Mouse (Mus musculus): Measurements from ENCODE around the gene Stk32c.

The Stk32c gene

DNA sequence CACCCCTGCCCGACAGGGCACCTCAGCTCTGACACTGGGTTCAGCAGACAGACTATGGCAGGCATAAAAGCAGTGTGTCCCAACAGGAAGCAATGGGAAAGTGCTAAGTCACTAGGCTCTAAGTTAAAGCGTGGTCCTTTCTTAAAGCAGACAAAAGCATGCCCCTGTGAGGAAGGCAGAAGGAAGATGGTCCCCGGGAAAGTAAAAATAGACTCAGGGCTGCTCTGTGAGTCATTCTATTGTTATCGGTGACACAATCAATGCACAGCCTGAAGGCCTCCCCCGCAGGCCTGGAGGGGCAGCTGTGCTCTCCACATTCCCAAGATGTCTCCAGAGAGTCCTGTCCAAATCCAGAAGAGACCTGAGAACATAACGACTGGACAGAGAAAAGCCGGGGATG lies 67.2 kb downstream of the Stk32c start:
- DNase-seq (ENCODE audit: low spot score in 2 of 2): no peak

DNA sequence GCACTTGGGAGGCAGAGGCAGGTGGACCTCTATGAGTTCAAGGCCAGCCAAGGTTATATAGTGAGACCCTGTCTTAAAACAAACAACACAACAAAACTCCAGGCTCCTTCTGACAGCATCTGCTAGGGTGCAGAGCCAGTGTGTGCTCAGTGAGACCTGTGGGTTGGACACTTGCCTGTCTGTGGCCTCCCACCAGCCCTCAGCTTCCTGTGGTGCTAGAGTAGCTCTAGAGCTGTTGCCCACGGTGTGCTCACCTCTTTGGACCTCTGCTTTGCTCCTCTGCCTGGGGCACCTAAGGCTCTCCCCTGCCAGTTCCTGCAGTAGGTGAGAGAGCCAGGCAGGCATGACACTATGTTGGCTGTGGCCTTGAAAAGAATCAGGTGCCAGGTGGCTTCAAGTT lies 69.3 kb downstream of the Stk32c start:
- DNase-seq (ENCODE audit: low spot score in 2 of 2): no peak

DNA sequence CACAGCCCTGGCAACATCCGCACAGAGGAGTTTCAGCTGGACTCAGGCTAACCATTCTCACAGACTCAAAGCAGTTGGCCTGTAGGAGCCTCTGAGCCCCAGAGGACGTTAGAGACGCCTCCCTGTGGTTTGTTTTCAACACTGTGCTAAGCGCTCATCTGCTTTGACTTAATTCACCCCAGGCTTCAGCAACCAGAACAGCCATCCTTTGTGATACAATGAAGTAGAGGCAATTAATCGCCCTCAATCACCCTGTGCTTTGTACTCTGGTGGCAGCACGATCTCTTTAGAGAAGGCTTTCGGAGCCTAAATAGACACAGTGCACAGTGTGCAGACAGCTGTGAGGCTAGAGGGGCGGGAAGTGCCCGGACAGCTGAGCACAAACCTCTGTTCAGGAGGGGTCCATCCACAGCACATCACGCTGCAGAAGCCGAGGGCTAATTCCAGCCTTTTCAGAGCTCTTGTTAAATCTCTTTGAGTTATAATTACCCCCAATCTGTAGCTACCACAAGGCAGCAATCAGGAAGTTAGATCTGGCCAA lies 73.1 kb downstream of the Stk32c start:
- no peak for DNase-seq (ENCODE audit: low spot score in 2 of 2)

DNA sequence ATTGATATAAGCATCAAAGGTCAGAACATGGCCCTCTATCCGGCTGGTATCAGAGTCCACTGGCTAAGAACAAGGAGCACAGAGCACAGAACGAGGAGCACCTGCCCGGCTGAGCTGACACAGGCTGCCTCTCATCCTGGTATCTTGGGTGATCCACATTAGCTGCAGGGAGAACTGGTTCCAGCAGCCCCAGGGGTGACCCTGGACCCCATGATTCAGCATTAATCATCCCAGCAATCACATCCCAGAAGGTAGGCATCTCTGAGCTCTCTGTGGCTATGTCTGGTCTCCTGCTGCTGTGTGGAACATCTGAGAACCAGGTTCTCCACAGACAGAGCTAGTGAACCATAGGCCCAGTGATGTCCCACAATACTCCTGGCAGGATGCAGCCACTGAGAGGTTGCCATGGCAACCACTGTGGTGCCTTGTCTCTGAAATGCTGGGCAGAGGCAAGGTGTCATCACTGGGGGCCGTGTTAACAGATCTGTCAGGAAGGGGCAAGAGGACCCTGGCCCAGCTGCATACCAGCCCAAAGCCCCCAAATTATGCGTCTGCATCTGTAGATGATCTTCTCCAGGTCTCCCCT lies 76.1 kb downstream of the Stk32c start:
- DNase-seq (ENCODE audit: low spot score in 2 of 2): no peak

DNA sequence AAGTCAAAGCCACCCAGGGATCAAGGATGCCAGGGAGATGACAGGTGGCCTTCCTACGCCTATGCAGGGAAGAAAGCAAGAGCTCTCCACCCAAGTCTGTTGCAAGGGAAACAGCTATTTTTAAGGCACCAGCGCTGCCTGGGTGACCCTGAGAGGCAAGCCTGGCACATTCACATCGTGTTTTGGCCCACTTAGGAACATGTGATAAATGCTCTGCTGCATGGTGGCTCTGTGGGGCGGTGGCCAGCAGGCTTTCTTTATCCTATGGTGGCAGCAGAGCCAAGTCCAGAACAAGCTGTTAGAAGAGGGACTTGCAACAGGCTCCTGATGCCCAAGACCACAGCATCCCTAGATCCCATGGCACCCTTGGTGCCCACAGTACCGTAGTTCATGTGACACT lies 77.9 kb downstream of the Stk32c start:
- DNase-seq (ENCODE audit: low spot score in 2 of 2): no peak

DNA sequence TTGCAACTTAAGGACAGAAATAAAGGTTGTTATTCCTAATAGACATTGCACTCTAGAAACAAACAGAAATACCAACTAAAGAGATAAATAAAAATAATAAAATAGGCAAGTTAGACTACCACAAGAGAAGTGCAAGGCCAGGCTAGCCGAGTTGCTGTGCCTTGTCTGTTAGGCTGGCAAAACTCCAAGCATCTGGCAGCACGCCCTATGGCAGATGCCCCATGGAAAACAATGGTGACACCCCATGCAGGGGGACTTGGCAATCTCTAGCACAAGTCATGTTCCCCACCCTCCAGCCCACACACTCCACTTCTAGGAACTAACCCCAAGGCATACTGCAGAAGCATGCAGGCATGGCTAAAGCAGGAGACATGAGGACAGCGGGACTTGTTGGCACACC lies 79.7 kb downstream of the Stk32c start:
- peak in 1 of 2 experiments; percentile 29 for DNase-seq (ENCODE audit: low spot score in 2 of 2)

DNA sequence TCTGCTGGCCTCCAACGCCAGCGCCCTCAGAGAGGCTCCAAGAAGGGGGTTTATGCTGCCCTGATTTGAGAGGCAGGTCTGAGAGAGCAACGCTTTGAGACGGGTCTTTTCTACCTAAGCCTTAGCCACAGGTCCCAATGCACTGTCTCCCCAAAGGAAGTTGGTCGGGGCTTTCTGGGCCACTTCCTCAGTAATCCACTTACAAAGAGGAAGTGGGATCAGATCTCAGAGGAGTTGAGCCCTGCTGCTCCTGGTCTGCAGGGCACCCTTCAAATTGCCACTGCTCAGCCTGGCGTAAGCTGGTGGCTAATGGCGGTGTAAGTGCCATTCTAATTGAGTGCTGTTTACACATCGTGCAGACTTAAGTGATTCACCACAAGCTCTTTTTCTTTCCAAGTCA lies 81.6 kb downstream of the Stk32c start:
- no peak for DNase-seq (ENCODE audit: low spot score in 2 of 2)

DNA sequence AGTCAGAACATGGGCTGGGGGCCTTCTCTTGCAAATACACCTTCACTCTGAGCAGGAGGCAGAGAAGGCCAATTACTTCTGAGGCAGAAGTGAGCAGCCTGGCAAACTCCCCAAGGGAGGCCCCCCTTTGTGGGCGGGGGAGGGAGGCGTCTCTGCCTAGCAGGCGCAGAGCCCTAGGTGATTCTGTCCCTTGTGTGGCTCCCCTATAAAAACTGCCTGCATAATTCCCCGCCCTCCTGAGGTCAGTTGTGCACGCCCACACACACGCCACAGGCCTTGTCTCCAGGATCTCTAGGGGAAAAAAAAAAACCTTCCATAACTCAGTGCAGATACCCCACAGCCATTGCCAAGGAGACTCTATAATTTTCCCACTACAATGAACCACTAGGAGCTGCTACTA lies 82.7 kb downstream of the Stk32c start:
- no peak for DNase-seq (ENCODE audit: low spot score in 2 of 2)

DNA sequence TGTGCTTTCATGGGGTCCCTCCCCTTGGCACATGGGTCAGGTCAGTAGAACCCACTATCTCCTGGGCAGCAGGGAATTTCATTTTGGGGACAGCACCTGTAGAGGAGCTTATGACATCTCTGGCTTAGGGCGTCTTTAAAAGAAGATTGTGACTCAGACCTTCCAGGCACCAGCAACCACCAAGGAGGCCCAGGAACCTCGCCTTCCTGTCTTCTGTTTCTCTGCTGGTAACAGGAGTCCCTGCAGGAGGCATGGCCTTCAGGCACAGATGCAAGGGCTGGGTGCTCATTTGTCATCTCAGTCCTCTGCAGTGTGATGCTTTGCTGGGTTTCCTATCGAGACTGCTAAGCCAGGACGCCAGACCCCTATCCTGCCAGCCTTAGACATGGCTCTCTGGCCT lies 84.1 kb downstream of the Stk32c start:
- DNase-seq (ENCODE audit: low spot score in 2 of 2): no peak

DNA sequence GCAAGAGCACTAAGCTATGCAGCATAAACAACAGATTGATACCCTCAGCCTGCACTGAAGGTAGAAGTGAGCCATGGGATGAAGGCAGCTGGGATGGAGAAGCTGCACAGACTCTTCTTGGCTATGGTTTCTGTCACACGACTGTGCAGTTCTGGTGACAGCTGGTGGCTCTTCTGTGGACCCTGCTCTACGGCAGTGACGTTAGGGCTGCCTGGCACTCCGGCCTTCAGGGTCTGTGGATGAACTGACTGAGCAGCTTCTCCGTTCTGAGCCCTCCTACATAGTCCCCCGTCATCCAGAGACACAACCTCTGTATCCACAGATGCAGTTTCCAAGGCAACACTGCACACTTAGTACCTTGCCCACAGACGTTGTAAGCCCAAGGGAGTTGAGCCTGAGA lies 86.6 kb downstream of the Stk32c start:
- no peak for DNase-seq (ENCODE audit: low spot score in 2 of 2)

DNA sequence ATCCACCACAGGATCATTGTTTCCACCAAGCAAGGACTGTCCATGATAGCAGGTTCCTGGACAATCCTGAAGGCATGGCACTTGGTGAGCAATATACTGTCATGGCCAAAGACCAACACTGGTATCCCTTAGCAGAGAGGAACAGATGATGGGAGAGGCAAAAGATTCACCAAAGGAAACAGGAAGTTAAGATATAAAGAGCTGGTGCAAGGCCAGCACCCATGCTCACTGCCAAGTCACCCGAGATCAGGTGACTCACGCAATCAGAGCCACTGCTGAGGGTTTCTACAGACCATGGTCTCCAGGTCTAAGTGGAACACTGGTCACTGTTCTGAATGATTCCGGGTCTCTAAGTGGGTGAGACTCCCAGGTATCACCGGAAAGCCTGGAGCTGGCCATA lies 87.2 kb downstream of the Stk32c start:
- DNase-seq (ENCODE audit: low spot score in 2 of 2): no peak

DNA sequence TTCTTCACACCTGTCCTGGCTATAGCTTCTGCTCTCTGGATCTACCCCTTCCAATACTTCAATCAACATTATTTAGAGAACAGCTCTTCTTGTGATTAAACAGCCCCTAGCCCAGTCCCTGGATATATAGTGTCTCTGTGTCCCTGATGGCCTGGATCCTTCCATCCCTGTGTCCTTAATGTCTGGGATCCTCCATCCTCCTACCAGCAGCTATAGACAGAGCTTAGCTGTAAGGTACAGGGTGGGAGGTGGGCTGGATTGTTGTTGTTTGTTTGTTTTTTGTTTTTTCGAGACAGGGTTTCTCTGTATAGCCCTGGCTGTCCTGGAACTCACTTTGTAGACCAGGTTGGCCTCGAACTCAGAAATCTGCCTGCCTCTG lies 93.3 kb downstream of the Stk32c start:
- no peak for DNase-seq (ENCODE audit: low spot score in 2 of 2)

DNA sequence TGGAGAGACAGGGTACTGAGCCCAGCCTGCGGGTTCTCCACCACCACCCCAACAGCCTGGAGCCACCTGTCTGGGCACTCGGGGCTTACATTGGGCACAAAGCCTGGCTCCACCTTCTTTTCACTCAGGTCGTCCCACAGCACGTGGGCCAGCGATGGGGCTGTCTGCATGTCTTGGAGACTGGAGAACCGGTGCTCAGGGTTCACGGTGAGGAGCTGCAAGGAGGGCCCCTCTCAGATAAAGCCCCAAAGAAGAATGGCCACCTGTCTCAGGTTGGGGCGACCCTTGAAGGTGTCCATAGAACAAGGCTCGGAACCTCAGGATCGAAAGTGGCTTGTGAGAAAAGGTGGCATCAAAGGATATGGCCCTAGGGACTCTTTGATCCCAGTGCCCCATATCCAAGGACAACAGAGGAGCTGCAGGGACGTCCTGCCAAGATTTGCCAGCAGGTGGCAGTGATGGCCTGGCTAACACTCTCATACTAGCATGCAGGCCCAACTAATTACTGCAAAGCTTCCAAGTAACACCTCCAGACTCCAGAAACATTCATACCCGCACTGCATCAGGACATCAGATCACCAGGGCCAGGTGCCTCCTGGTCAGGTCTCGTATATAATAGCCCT lies 93.8 kb downstream of the Stk32c start:
- peak; percentile 62 to 78 for DNase-seq (ENCODE audit: low spot score in 2 of 2)

DNA sequence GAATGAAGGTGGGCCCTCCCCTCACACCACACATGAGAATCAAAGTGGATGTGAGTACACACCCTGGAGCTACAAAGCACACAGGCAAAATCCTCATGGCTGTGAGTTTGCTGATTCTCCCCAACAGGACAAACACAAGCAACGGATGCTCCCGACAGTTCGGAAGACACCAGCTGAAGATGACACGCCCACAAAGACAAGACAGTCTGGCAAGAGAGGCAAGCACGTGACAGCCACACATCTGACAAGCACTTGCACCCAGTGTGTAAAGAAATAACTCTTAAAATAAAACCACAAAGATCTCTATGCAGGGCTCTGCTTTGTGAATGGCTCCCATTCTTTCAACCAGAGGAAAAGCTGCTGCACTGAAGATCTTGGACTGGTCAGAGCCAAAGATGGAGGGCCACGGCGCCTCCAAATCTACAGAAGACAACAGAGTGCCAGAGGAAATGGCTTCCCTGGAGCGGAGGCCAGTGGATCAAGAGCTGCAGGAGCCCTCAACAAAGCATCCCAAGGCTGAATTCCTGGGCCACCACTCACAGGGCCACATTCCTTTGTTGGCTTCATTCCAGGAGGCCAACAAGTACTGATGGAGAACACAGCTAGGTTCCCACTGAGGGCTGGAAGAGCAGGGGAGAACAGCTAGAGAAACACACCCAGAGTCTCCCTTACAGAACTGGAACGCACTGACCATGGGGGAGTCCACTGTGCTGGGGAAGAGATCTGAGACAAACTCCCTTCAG lies 105.0 kb downstream of the Stk32c start:
- no peak for DNase-seq (ENCODE audit: low spot score in 2 of 2)

DNA sequence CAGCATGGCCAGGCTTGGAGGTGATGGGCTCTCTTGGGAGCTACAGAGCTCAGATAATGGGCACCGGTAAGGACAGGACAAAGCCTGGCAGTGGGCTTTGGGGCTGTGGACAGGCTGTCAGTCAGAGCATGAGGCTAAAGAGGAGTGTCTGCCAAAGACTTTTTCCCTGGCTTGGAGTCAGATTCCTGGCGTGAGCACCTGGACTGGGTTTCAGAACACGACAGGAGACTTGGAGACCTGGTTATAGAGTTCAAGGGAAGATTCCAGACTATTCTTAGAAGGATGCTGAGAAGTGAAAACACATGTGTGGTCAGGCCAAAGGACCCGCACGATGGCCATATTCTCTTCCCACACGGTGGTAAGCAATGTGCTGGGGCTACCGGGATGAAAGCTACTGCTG lies 107.4 kb downstream of the Stk32c start:
- no peak for DNase-seq (ENCODE audit: low spot score in 2 of 2)

DNA sequence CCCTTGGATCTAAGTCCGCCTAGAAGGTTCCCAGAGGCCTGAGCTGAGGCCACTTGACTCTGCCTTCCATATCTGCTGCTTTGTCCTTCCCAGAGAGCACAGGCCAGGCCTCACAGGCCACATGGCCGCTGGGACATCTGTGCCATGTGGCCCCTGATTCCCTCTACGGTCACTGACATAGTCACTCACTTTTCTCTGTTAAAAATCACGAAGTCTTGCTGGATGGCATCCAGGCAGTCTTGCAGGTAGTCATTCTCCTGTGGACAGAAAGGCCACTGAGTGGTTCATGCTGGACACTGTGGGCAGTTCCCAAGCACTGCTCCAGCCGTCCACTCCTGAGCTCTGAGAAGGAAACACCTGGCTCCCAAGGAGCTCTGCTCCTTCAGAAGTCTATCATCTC lies 108.0 kb downstream of the Stk32c start:
- DNase-seq (ENCODE audit: low spot score in 2 of 2): no peak

DNA sequence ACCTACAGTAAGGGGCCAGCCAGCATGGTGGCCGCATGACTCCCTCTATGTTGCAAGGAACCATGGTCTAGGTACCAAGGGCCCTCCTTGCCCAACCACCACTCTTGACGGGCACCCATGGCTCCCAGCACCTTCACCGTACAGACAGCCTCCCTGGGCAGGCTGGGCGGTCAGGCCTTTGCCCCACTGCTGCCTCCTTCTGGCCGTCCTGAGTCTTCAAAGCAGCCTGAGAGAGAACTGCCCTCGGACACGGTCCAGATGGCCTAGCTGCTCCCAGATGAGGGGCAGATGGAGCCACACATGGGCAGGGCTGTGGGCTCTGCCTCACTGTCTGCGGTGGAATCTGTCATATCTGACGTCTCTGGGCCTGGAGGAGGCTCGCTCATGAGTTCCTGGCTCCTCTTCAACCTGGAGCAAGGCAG lies 109.1 kb downstream of the Stk32c start:
- no peak for DNase-seq (ENCODE audit: low spot score in 2 of 2)

DNA sequence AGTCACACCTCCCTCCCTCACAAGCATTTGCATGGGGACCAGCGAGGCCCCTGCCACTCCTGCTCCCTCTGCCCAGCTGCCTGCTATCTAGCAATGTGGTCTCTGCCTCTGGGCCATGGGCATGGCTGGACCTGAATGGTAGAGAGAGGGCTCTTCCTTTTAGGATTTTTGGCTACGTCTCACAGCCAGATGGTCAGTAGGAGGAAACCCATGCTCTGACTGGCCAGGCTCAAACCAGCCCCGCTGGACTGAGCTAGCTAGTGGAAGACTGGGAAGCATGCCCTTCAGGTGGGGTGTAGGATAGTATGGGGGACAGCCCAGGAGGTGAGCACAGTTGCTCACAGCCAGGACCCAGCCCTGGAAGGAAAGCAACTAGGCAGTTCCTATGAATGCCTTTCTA lies 111.3 kb downstream of the Stk32c start:
- no peak for DNase-seq (ENCODE audit: low spot score in 2 of 2)

DNA sequence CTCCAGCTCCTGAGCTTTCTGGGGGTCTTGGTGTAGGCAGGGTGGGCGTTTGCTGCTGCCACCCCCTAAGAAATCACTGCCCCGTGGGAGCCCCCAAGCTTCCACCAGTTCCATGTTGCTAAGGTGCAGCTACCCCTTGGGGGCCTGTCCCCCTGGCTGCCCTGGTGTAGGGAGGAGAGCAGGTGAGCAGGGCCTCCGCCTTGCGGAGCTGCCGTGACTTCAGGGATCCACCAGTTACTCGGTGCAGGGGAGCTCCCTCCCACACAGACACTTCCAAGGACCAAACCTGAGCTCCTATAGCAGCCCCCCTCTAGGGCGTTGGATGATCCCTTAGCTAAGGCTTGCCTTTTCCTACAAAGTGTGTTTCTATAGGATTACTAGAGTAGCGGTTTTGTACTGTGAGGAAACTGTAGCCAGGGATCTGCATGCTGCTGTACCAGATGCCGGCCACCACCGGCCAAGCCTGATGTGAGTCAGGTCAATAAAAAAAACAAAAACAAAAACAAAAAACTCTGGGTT lies 111.8 kb downstream of the Stk32c start:
- DNase-seq (ENCODE audit: low spot score in 2 of 2): no peak

DNA sequence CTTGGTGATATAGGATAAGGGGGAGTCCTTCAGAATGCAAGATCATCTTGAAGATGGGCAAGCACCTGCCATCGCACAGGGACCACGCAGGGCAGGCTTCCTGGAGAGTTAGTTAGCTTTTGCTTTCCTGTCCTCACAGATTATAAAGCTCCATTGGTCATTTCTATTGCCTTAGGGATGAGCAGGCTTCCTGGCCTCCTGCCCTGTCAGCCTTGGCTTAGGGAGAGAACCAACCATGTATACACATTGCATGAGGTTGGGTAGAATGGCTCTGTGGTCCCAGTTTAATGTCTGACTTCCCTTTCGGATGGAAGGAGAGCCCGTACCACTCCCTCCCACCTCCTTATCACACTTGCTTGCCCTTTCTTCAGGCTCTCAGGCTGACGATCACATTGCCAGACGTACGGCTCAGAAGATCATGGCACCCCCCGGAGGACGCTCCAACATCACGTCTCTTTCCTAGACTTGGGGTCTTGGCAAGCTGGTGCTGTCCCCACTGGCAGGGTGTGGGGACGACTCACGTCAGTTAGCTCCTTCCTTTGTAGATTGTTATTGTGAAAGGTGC lies 112.5 kb downstream of the Stk32c start:
- no peak for DNase-seq (ENCODE audit: low spot score in 2 of 2)

DNA sequence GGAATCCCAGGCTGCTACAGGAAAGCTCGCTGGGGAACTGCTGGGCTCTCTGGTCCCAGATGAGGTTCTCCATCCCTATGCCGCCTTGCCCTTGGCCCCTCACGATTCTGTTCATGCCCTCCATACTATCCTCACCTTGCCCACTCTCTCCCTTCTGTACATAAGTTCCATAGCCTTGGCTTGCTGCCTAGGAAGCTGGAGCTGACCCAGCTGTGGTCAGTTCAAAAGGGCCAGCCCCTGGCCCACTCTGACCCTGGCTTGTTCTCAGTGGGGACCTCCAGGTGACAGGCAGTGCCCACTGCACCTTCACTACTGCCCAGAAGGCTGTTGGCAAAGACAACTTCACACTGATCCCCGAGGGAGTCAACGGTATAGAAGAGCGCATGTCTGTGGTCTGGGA lies 116.7 kb downstream of the Stk32c start:
- no peak for DNase-seq (ENCODE audit: low spot score in 2 of 2)

DNA sequence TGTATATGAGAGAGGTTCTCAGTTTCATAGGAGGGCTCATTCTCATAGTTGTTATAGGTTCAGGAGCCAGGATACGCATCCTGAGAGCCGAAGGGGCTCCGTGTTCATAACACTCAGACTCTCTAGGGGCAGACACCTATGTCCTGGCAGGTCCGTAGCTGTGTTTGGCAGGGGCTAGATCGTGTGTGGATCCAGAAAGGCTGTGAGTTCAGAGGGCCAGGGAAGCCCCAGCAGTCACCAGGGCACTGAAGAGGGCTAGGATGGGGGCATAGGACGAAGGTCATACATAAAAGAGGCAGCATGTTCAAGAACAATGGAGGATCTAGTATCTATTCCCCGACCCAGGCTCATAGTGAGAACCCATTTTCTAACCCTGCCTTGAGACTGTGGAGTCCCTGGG lies 117.8 kb downstream of the Stk32c start:
- no peak for DNase-seq (ENCODE audit: low spot score in 2 of 2)

DNA sequence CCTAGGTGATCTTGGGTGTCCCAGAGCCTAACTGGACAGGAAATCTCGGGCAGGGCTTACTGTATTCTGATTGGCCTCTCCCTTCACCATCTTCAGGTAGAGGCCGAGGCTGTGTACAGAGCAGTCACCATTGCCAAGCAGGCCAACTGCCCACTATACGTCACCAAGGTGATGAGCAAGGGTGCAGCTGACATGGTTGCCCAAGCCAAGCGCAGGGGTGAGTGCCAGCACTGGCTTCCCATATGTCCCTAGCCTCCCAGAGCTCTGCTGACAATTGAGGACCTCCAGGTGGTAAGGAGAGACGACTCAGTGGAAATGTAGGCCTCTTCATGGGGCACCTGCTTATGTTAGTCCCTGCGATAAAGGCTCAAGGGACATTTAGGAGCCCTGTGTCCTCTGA lies 118.3 kb downstream of the Stk32c start:
- DNase-seq (ENCODE audit: low spot score in 2 of 2): no peak

All from urinary bladder, postnatal 4 days (tissue).